Mouse (Mus musculus) kidney, adult 2 months (tissue): Measurements from ENCODE around the gene Fam111a.

Source experiments
- CTCF ChIP-seq: fragments of 200-500 bp; conservative IDR thresholded peaks from 2 replicates; pipeline ENCODE4 v1.5.1; 2011; ENCODE audit warnings: low read depth, mild to moderate bottlenecking, control low read depth, low read length, moderate library complexity, mixed read lengths; ENCODE audit not compliant: insufficient read depth, insufficient read length
- POLR2A ChIP-seq: fragments of 200-500 bp; IDR thresholded peaks from one replicate; pipeline ENCODE4 v1.6.1; 2011; ENCODE audit warnings: low read depth, low read length, control low read depth

GRCm38 (mm10) chr19:12572614-12573265 lies 27.2 kb downstream of the Fam111a start:
- TF ChIP-seq CTCF: no peak
- TF ChIP-seq POLR2A: no peak
